Mouse (Mus musculus): ENCODE results near the gene Cox5a.

Cox5a gene

GRCm38 (mm10) chr9:57520375-57521055 lies 559 bp upstream of the Cox5a start:
- TF ChIP-seq GATA4 (IDR thresholded peaks at IDR 0.05; ENCODE audit: insufficient replicate concordance, low read length): no peak

DNA sequence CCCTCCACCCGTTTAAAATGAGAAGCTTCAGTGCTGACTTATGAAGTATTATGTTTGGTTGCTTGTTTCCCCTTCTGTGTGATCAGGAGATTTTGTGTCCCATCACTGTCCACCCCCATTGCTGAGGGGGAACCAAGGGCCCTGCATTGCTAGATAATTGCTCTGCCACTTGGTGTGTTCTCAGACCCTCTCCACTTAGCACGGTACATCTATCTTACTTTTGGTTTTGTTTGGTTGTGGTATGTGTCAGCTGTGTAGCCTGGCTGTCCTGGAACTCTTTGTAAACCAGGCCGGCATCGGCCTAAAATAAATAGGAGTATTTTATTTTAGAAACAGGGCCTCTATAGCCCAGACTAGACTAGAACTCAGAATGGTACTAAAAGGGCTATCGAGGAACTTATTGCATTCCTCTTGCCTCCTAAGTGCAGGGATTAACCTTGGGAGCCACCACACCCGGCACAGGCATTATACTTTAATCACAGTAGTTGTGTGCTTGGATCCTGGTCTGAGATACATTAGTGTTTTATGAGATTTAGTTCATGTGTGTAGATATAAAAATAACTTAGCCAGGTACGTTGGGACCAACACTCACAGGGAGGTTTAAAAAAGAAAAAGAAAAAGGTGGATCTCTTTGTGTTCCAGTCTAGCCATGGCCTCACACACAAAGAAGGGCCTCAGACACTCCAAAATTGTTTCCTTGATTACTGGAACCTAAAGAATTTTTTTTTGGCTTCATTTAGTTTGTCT lies 1.2 kb downstream of the Cox5a start:
- TF ChIP-seq GATA4 (IDR thresholded peaks at IDR 0.05; ENCODE audit: insufficient replicate concordance, low read length): no peak

GRCm38 (mm10) chr9:57522861-57523246 lies 1.8 kb downstream of the Cox5a start:
- no peak for TF ChIP-seq GATA4 (IDR thresholded peaks at IDR 0.05; ENCODE audit: insufficient replicate concordance, low read length)

DNA sequence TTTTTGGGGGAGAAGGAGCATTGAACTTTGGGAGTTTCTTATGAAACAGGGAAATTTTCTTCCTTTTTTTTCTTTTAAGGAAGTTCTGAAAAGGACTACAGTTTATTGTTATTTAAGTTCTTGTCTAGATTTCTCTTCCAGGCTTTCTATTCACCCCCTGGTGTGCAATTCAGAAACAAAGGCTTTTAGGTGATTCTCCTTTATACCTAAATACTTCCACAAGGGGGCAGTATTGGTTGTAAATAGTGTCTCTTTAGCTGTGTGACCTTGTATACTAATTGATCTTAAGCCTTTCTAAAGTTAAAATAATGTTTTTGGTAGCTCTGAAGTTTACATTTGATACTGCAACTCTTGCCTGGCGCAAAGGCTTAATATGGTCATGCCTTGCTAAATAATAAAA lies 2.7 kb downstream of the Cox5a start:
- no peak for TF ChIP-seq GATA4 (IDR thresholded peaks at IDR 0.05; ENCODE audit: insufficient replicate concordance, low read length)

DNA sequence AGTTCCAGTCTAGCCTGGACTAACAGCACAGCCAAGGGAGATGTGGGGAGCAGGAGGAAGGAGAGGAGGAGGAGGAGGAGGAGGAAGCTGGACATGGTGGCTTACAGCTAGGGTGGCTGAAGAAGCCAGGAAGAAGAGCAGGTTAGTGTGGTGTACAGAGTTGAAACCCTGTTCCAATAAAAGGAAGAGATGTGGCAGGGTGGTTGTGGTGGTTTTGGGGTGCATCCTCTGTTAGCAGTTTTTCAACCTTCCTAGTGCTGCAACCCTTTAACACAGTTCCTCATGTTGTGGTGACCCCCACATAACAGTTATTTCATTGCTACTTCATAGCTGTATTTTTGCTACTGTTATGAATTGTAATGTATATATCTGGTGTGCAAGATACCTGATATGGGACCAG lies 3.4 kb downstream of the Cox5a start:
- no peak for TF ChIP-seq GATA4 (IDR thresholded peaks at IDR 0.05; ENCODE audit: insufficient replicate concordance, low read length)

DNA sequence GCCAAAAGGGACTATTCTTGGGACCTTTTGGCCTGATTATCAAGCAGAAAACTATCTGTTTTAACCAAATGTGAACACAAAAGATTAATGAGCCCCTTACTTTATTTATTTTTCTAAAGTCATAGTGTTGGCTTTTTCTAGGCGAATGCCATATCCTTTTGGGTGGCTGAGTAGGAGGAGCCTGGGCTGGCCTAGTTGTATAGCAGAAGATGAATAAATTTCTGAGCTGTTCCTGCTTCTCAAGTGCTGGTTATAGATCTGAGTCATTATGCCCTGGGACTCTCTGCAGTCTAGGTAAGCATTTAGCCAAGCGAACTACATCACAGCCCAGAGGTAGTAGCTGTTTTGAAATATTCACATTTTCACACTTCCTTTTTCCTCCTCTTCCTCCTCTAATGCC lies 4.4 kb downstream of the Cox5a start:
- TF ChIP-seq GATA4 (IDR thresholded peaks at IDR 0.05; ENCODE audit: insufficient replicate concordance, low read length): no peak

GRCm38 (mm10) chr9:57526435-57526834 lies 5.4 kb downstream of the Cox5a start:
- TF ChIP-seq GATA4 (IDR thresholded peaks at IDR 0.05; ENCODE audit: insufficient replicate concordance, low read length): no peak

DNA sequence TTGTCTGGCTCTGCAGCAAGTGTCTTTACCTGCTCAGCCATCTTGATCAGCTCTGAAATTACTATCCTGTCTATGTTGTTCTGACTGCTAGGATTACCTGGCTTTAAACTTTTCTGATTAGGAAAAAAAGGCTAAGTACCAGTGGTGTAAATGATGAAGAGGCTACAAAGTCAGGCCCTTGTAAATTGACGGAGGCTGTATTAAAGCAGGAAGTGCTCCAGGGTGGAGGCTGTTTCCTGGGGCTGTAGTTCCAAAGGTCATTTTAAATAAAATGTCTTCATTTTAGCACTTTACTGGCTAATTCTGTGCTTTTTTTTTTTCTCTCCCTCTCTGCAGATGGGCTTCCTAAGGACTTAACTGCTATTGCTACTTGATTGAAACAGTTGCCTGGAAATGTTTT lies 10.9 kb downstream of the Cox5a start:
- TF ChIP-seq GATA4 (IDR thresholded peaks at IDR 0.05; ENCODE audit: insufficient replicate concordance, low read length): no peak

DNA sequence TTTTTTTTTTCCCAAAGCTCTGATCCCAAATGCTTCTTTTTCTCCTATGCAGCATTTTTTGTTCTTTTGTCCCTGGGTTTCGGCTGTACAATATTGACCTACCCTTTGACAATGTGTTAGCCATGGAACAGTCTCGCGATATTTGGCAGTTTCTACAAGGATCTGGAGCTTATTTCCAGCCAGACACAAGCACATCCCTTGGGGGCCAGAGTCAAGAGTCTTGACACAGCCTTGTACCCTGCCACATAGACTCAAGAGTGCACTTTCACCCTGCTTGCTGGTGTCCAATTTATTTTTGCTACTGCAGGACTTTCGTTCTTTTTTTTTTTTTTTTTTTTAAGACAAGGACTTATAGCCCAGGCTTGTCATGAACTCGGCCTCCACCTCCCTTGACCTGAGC lies 15.3 kb downstream of the Cox5a start:
- no peak for TF ChIP-seq GATA4 (IDR thresholded peaks at IDR 0.05; ENCODE audit: insufficient replicate concordance, low read length)

- TF ChIP-seq GATA4 (IDR thresholded peaks at IDR 0.05; ENCODE audit: insufficient replicate concordance, low read length): no peak; the same call in 1 of the 2 replicates
These were observed 16.1 kb downstream of the Cox5a start, which contains the start of gene Fam219b for GRCm38 (mm10) chr9:57537044-57537727. Gene Fam219b, plus strand, starts transcription at chr9:57537528.

- TF ChIP-seq GATA4 (IDR thresholded peaks at IDR 0.05; ENCODE audit: insufficient replicate concordance, low read length): no peak
These were observed 16.7 kb downstream of the Cox5a start for GRCm38 (mm10) chr9:57537728-57538181.

GRCm38 (mm10) chr9:57539550-57539949 lies 18.5 kb downstream of the Cox5a start:
- TF ChIP-seq GATA4 (IDR thresholded peaks at IDR 0.05; ENCODE audit: insufficient replicate concordance, low read length): no peak

DNA sequence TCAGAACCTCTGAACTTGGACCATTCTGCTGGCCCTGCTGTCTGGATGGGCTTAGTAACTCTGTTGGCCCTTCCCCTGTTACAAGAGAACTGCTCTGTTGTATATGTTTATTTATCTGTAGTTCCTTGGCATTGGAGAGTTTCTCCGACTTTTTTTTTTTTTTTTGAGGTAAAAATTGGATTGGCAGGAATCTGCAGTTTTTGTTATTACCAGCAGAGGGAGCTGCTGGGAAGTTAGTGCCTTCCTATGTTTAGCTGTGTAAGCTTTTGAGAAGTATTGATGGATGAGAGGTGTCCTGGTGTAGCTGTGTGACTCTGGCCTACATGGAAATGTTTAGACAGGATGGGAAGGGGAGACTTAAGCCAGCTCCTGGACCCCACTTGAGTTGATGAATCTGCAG lies 20.2 kb downstream of the Cox5a start:
- TF ChIP-seq GATA4 (IDR thresholded peaks at IDR 0.05; ENCODE audit: insufficient replicate concordance, low read length): no peak

- TF ChIP-seq GATA4 (IDR thresholded peaks at IDR 0.05; ENCODE audit: insufficient replicate concordance, low read length): no peak
These were observed 22.9 kb downstream of the Cox5a start for GRCm38 (mm10) chr9:57543951-57544350.

GRCm38 (mm10) chr9:57547287-57547686 lies 26.2 kb downstream of the Cox5a start:
- peak; percentile 85; the same call in 1 of the 2 replicates for TF ChIP-seq GATA4 (IDR thresholded peaks at IDR 0.05; ENCODE audit: insufficient replicate concordance, low read length)

DNA sequence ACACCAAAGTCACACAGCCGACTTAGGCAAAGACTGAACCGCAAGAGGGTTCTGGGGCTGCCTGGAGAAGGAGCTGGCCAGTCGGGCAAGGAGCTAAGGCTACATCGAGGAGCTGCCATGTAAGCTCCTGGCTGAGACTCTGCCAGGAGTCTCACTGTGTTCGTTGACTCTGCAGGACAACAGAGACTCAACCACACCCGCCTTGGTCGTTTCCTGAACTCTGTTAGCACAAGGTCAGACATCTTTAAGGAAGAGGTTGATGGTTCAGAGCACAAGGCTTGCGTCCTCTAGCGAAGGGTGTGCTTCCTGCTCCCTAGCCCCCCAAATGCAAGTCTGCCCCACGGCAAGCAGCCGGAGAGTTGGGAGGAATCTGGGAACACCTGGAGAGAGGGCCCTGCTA lies 26.8 kb downstream of the Cox5a start:
- TF ChIP-seq GATA4 (IDR thresholded peaks at IDR 0.05; ENCODE audit: insufficient replicate concordance, low read length): no peak

Data from liver, adult (tissue).